Mouse (Mus musculus): Measurements from ENCODE around the gene Ndufs7.

The Ndufs7 gene

GRCm38 (mm10) chr10:80292251-80293146, 43.6 kb downstream of the Ndufs7 start, which contains the start of gene Rps15:
Rps15 (plus strand) TSS chr10:80292453.
- in situ Hi-C loops (cut with MseI, MboI), result no loop called here

GRCm38 (mm10) chr10:80293325-80293724, 44.4 kb downstream of the Ndufs7 start:
- in situ Hi-C loops (cut with MseI, MboI), result no loop called here

- in situ Hi-C loops (cut with MseI, MboI), result no loop called here
These were observed 45.4 kb downstream of the Ndufs7 start for GRCm38 (mm10) chr10:80294311-80294710.

- in situ Hi-C loops (cut with MseI, MboI), result no loop called here
These were observed 45.9 kb downstream of the Ndufs7 start for GRCm38 (mm10) chr10:80294788-80295303.

GRCm38 (mm10) chr10:80295618-80296425, 46.9 kb downstream of the Ndufs7 start, which contains the start of gene Apc2:
Apc2 (plus strand) TSS chr10:80295977.
- in situ Hi-C loops (cut with MseI, MboI), result no loop called here

GRCm38 (mm10) chr10:80296824-80297223, 47.9 kb downstream of the Ndufs7 start:
- in situ Hi-C loops (cut with MseI, MboI), result no loop called here

GRCm38 (mm10) chr10:80297526-80298133, 48.7 kb downstream of the Ndufs7 start:
- in situ Hi-C loops (cut with MseI, MboI), result no loop called here

- in situ Hi-C loops (cut with MseI, MboI), result no loop called here
These were observed 49.8 kb downstream of the Ndufs7 start for GRCm38 (mm10) chr10:80298571-80299281.

- in situ Hi-C loops (cut with MseI, MboI), result no loop called here
These were observed 50.4 kb downstream of the Ndufs7 start for GRCm38 (mm10) chr10:80299301-80299700.

- in situ Hi-C loops (cut with MseI, MboI), result no loop called here
These were observed 50.9 kb downstream of the Ndufs7 start for GRCm38 (mm10) chr10:80299824-80300223.

- in situ Hi-C loops (cut with MseI, MboI), result no loop called here
These were observed 51.8 kb downstream of the Ndufs7 start for GRCm38 (mm10) chr10:80300672-80301181.

GRCm38 (mm10) chr10:80301256-80302081, 52.5 kb downstream of the Ndufs7 start:
- in situ Hi-C loops (cut with MseI, MboI), result no loop called here

GRCm38 (mm10) chr10:80302082-80302355, 53.1 kb downstream of the Ndufs7 start:
- in situ Hi-C loops (cut with MseI, MboI), result no loop called here

GRCm38 (mm10) chr10:80302471-80302881, 53.6 kb downstream of the Ndufs7 start:
- in situ Hi-C loops (cut with MseI, MboI), result no loop called here

GRCm38 (mm10) chr10:80304458-80304857, 55.5 kb downstream of the Ndufs7 start:
- in situ Hi-C loops (cut with MseI, MboI), result no loop called here

GRCm38 (mm10) chr10:80304862-80305261, 55.9 kb downstream of the Ndufs7 start:
- in situ Hi-C loops (cut with MseI, MboI), result no loop called here

All from mouse trophoblast stem cell (cell line).